Mouse (Mus musculus) left cerebral cortex, adult 6 months (tissue): ENCODE results near the gene Dhx29. TPM values are rescaled to one million over a fixed set of nuclear protein-coding genes. Genes with fewer than 3 reads are reported as not detected.

Source experiments
- long read RNA-seq, 2 experiments: library from polyadenylated mRNA; unstranded; transcript quantifications; one replicate each; pipeline ENCODE4 v2.0.0; 2019 to 2020
- polyA plus RNA-seq: library from polyadenylated mRNA; unstranded; fragments of <200 nt; fragmentation: Nextera tagmentation; gene quantifications from 2 replicates; pipeline ENCODE4 v1.2.3, GENCODE M21; 2021

Gene Dhx29
- 13.4 and 17.0 TPM in 2 replicates for polyA plus RNA-seq
- long read RNA-seq, experiment 1, full-length matches to known transcripts = 35 of 51 reads
- long read RNA-seq, experiment 1, partial matches to known transcripts = 12 of 51 reads
- long read RNA-seq, experiment 1, other reads (novel, unspliced or antisense) = 4 of 51 reads
- long read RNA-seq, experiment 2, partial matches to known transcripts = 22 of 24 reads
- long read RNA-seq, experiment 2, other reads (novel, unspliced or antisense) = 2 of 24 reads

GRCm38 (mm10) chr13:112927287-112928001 lies at the start of gene Dhx29, which contains the start of gene Mtrex:
Gene Dhx29 (plus strand): TSS chr13:112927454.
Gene Mtrex (minus strand): TSS chr13:112927398.

GRCm38 (mm10) chr13:112987532-112987943 lies 60.3 kb downstream of the Dhx29 start, which contains the start of gene Ccno:
Gene Ccno (plus strand): TSS chr13:112987802.

GRCm38 (mm10) chr13:112993531-112994152 lies 66.4 kb downstream of the Dhx29 start, which contains the start of gene Mcidas:
Gene Mcidas (plus strand): TSS chr13:112993845.

Other genes with a start within 250 kb of the Dhx29 start
- gene Plpp1, start 126.7 kb upstream of the Dhx29 start, polyA plus RNA-seq = 55.0 and 68.4 TPM in 2 replicates
- gene Mtrex, start 56 bp upstream of the Dhx29 start, polyA plus RNA-seq = 20.2 and 22.8 TPM in 2 replicates
- 1.7 and 3.0 TPM in 2 replicates for gene Ccno, start 60.3 kb downstream of the Dhx29 start, polyA plus RNA-seq
- gene Mcidas, start 66.4 kb downstream of the Dhx29 start, polyA plus RNA-seq = 0.30 and 0.37 TPM in 2 replicates
- gene Cdc20b, start 107.7 kb downstream of the Dhx29 start, polyA plus RNA-seq = not detected in 2 replicates
- 7.3 and 7.8 TPM in 2 replicates for gene Gpx8, start 119.0 kb downstream of the Dhx29 start, polyA plus RNA-seq
- gene Gzma, start 173.5 kb downstream of the Dhx29 start, polyA plus RNA-seq = not detected in 2 replicates